Mouse (Mus musculus) MEL (cell line): ENCODE results near the gene Ston2. TPM values are rescaled to one million over a fixed set of nuclear protein-coding genes. Genes with fewer than 3 reads are reported as not detected.

Experiments used
- DNase-seq: peaks from one replicate; pipeline ENCODE4 v3.0.0; 2011; ENCODE audit warnings: low read depth, low spot score
- H3K27ac ChIP-seq: 2 replicates; pipeline ENCODE4 v1.5.1; 2012; ENCODE audit warnings: low read depth, mild to moderate bottlenecking, control low read depth, low read length, moderate library complexity; ENCODE audit not compliant: control insufficient read depth
- H3K27me3 ChIP-seq, 2 experiments: fragments of 150-350 bp in 1 of 2; sonication (generic) in 1 of 2; 2 replicates each; pipeline ENCODE4 v1.6.1; 2012; ENCODE audit warnings: low read length in 2 of 2, mild to moderate bottlenecking in 2 of 2, improper control_type of control experiment in 1 of 2, moderate library complexity in 1 of 2; ENCODE audit not compliant: insufficient read depth in 2 of 2, control insufficient read depth in 1 of 2
- H3K36me3 ChIP-seq, 2 experiments: 2 replicates each; pipeline ENCODE4 v1.6.1; 2012 to 2014; ENCODE audit warnings: low read length in 2 of 2, improper control_type of control experiment in 1 of 2, inconsistent platforms in 1 of 2, mild to moderate bottlenecking in 1 of 2; ENCODE audit not compliant: insufficient read depth in 2 of 2, control insufficient read depth in 1 of 2
- H3K4me1 ChIP-seq, 2 experiments: fragments of 150-350 bp in 1 of 2; sonication (generic) in 1 of 2; 2 replicates each; pipeline ENCODE4 v1.6.1; 2012; ENCODE audit warnings: low read length in 2 of 2, improper control_type of control experiment in 1 of 2, mild to moderate bottlenecking in 1 of 2; ENCODE audit not compliant: insufficient read depth in 2 of 2, control insufficient read depth in 1 of 2
- H3K4me3 ChIP-seq, 2 experiments: fragments of 150-350 bp in 1 of 2; sonication (generic) in 1 of 2; 2 replicates each; pipeline ENCODE4 v1.5.1; 2012; ENCODE audit warnings: low read depth in 2 of 2, low read length in 2 of 2, mild to moderate bottlenecking in 2 of 2, moderate library complexity in 2 of 2, control low read depth in 1 of 2, improper control_type of control experiment in 1 of 2; ENCODE audit not compliant: control insufficient read depth in 1 of 2, insufficient read depth in 1 of 2
- H3K79me2 ChIP-seq: 2 replicates; pipeline ENCODE4 v1.6.1; 2012; ENCODE audit warnings: mild to moderate bottlenecking, low read length, moderate library complexity; ENCODE audit not compliant: control insufficient read depth, poor library complexity, insufficient read depth
- H3K9ac ChIP-seq: 2 replicates; pipeline ENCODE4 v1.6.1; 2012; ENCODE audit warnings: low read depth, mild to moderate bottlenecking, control low read depth, low read length, moderate library complexity; ENCODE audit not compliant: control insufficient read depth, poor library complexity, severe bottlenecking
- H3K9me3 ChIP-seq: fragments of 150-350 bp; sonication (generic); replicated peaks from 2 replicates; pipeline ENCODE4 v1.6.1; 2012; ENCODE audit warnings: mild to moderate bottlenecking, low read length, improper control_type of control experiment, moderate library complexity; ENCODE audit not compliant: insufficient read depth
- BHLHE40 ChIP-seq: IDR thresholded peaks from 2 replicates; pipeline ENCODE4 v1.6.1; 2012; ENCODE audit warnings: low read depth, mild to moderate bottlenecking, inconsistent platforms, low read length, improper control_type of control experiment, borderline replicate concordance
- CHD1 ChIP-seq: IDR thresholded peaks from 2 replicates; pipeline ENCODE4 v1.6.1; 2012; ENCODE audit warnings: low read depth, mild to moderate bottlenecking, inconsistent platforms, low read length, improper control_type of control experiment
- CHD2 ChIP-seq: IDR thresholded peaks from 2 replicates; pipeline ENCODE4 v1.6.1; 2011; ENCODE audit warnings: low read length, improper control_type of control experiment
- CTCF ChIP-seq, 3 experiments: IDR thresholded peaks in 2 of 3; conservative IDR thresholded peaks in 1 of 3; 2 replicates each; pipeline ENCODE4 v1.5.1; 2011 to 2012; ENCODE audit warnings: low read length in 3 of 3, low read depth in 2 of 3, mild to moderate bottlenecking in 2 of 3, improper control_type of control experiment in 1 of 3, inconsistent platforms in 1 of 3, mixed read lengths in 1 of 3, moderate library complexity in 1 of 3; ENCODE audit not compliant: control insufficient read depth in 1 of 3, insufficient read depth in 1 of 3, poor library complexity in 1 of 3, severe bottlenecking in 1 of 3
- GABPA ChIP-seq: IDR thresholded peaks from 2 replicates; pipeline ENCODE4 v1.6.1; 2012; ENCODE audit warnings: low read depth, mild to moderate bottlenecking, inconsistent platforms, low read length, improper control_type of control experiment, moderate library complexity
- JUND ChIP-seq: IDR thresholded peaks from 2 replicates; pipeline ENCODE4 v1.6.1; 2011; ENCODE audit warnings: low read depth, mild to moderate bottlenecking, improper control_type of control experiment, low read length
- MAFK ChIP-seq: IDR thresholded peaks from 2 replicates; pipeline ENCODE4 v1.6.1; 2011; ENCODE audit warnings: low read depth, mild to moderate bottlenecking, low read length, improper control_type of control experiment, borderline replicate concordance
- MAX ChIP-seq: IDR thresholded peaks from 2 replicates; pipeline ENCODE4 v1.6.1; 2011; ENCODE audit warnings: low read length, improper control_type of control experiment
- MAZ ChIP-seq: IDR thresholded peaks from 2 replicates; pipeline ENCODE4 v1.6.1; 2012; ENCODE audit warnings: low read depth, mild to moderate bottlenecking, inconsistent platforms, low read length, improper control_type of control experiment
- MXI1 ChIP-seq: IDR thresholded peaks from 2 replicates; pipeline ENCODE4 v1.6.1; 2011; ENCODE audit warnings: mild to moderate bottlenecking, low read depth, low read length, improper control_type of control experiment
- NELFE ChIP-seq: IDR thresholded peaks from 2 replicates; pipeline ENCODE4 v1.6.1; 2011; ENCODE audit warnings: low read depth, low read length, improper control_type of control experiment
- NRF1 ChIP-seq: IDR thresholded peaks from 2 replicates; pipeline ENCODE4 v1.6.1; 2014; ENCODE audit warnings: low read depth, mild to moderate bottlenecking, inconsistent platforms, low read length, improper control_type of control experiment, moderate library complexity; ENCODE audit not compliant: poor library complexity, insufficient read depth, severe bottlenecking
- POLR2A ChIP-seq, 2 experiments: IDR thresholded peaks; 2 replicates each; pipeline ENCODE4 v1.6.1; 2011 to 2012; ENCODE audit warnings: low read length in 2 of 2, mild to moderate bottlenecking in 2 of 2, control low read depth in 1 of 2, improper control_type of control experiment in 1 of 2, low read depth in 1 of 2, moderate library complexity in 1 of 2; ENCODE audit not compliant: control insufficient read depth in 1 of 2, insufficient read depth in 1 of 2, poor library complexity in 1 of 2
- POLR2AphosphoS2 ChIP-seq: IDR thresholded peaks from 2 replicates; pipeline ENCODE4 v1.6.1; 2011; ENCODE audit warnings: low read length, improper control_type of control experiment
- RCOR1 ChIP-seq: IDR thresholded peaks from 2 replicates; pipeline ENCODE4 v1.6.1; 2012; ENCODE audit warnings: low read depth, mild to moderate bottlenecking, inconsistent platforms, low read length, improper control_type of control experiment
- SIN3A ChIP-seq: IDR thresholded peaks from 2 replicates; pipeline ENCODE4 v1.6.1; 2012; ENCODE audit warnings: low read length, improper control_type of control experiment, inconsistent platforms
- SMC3 ChIP-seq: IDR thresholded peaks from 2 replicates; pipeline ENCODE4 v1.6.1; 2011; ENCODE audit warnings: low read depth, low read length, improper control_type of control experiment
- TBP ChIP-seq: IDR thresholded peaks from 2 replicates; pipeline ENCODE4 v1.8.0; 2011; ENCODE audit warnings: low read depth, low read length, improper control_type of control experiment
- UBTF ChIP-seq: IDR thresholded peaks from 2 replicates; pipeline ENCODE4 v1.6.1; 2012; ENCODE audit warnings: low read depth, mild to moderate bottlenecking, inconsistent platforms, low read length, improper control_type of control experiment, moderate library complexity, borderline replicate concordance; ENCODE audit not compliant: insufficient read depth
- USF1 ChIP-seq: IDR thresholded peaks from 2 replicates; pipeline ENCODE4 v1.6.1; 2014; ENCODE audit warnings: low read depth, mild to moderate bottlenecking, inconsistent platforms, low read length, improper control_type of control experiment, moderate library complexity
- USF2 ChIP-seq, 2 experiments: IDR thresholded peaks; 2 replicates each; pipeline ENCODE4 v1.6.1; 2011 to 2012; ENCODE audit warnings: improper control_type of control experiment in 2 of 2, low read length in 2 of 2, borderline replicate concordance in 1 of 2, inconsistent platforms in 1 of 2, low read depth in 1 of 2, mild to moderate bottlenecking in 1 of 2; ENCODE audit not compliant: insufficient read depth in 1 of 2
- ZC3H11A ChIP-seq: IDR thresholded peaks from 2 replicates; pipeline ENCODE4 v1.6.1; 2012; ENCODE audit warnings: low read depth, mild to moderate bottlenecking, inconsistent platforms, low read length, improper control_type of control experiment
- ZKSCAN1 ChIP-seq: IDR thresholded peaks from 2 replicates; pipeline ENCODE4 v1.6.1; 2012; ENCODE audit warnings: low read depth, mild to moderate bottlenecking, inconsistent platforms, low read length, improper control_type of control experiment, moderate library complexity
- ZMIZ1 ChIP-seq: IDR thresholded peaks from 2 replicates; pipeline ENCODE4 v1.6.1; 2012; ENCODE audit warnings: low read depth, mild to moderate bottlenecking, inconsistent platforms, low read length, improper control_type of control experiment, moderate library complexity
- polyA plus RNA-seq, 2 experiments: library from polyadenylated mRNA; stranded (reverse) in 1 of 2; unstranded in 1 of 2; fragments of >175 nt in 1 of 2; fragments of >200 nt in 1 of 2; gene quantifications; 2 replicates each; pipeline versions ENCODE4 v1.2.1 to v1.2.4; 2012; ENCODE audit warnings: low replicate concordance in 2 of 2, low read depth in 1 of 2; ENCODE audit not compliant: insufficient read length in 2 of 2, insufficient read depth in 1 of 2, missing spikeins in 1 of 2
- total RNA-seq: library from RNA; depleted of rRNA; stranded (reverse); fragments of 300-350 nt; gene quantifications from 2 replicates; pipeline ENCODE4 v1.2.3, GENCODE M21; 2012

Gene Ston2
- total and polyA plus RNA-seq, 3 experiments: not detected

DNA sequence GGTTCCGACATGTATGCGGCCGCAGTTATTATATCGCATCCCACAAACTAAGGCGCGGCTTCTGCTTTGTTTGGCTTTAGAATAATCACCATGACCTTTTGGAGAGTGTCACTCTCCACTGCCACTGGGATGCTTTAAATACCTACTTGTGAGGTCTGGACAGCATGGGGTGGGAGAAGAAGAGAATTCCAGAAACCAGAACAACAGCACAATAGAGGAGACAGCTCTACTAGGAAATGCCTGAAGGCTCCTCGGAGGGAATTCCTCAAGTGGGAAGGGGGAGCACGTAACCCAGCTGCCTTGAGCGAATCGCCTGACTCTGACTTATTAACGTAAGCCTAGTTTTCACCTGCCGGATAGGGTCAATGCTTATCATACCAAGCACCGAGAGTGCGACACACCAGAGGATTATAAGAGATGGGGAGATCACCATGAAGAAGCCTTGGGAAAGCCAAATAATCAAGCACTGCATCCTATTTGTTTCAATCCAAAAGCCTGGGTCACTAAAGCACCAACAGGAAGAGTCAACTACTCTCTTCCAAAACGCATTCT is 104.6 kb downstream of the Ston2 start:
- H3K36me3 ChIP-seq: no peaks in the 10 kb centered on the region
- H3K79me2 ChIP-seq: no peaks in the 10 kb centered on the region
- no peak overlapping the region for H3K9ac ChIP-seq
- TF ChIP-seq MAZ (no peak), BHLHE40 (no peak), CHD2 (no peak), ZKSCAN1 (no peak), MAFK (no peak), ZC3H11A (no peak), CTCF (IDR thresholded peaks at IDR 0.05 in 2 of 3, conservative IDR thresholded peaks at IDR 0.05 in 1 of 3; ENCODE audit: control insufficient read depth in 1 of 3, insufficient read depth in 1 of 3, low read depth in 2 of 3, low read length in 3 of 3, poor library complexity in 1 of 3, severe bottlenecking in 1 of 3) (no peak)
- no peaks in the 10 kb centered on the region for H3K4me1 ChIP-seq
- no peak overlapping the region for H3K4me3 ChIP-seq
- no peak for DNase-seq
- H3K27me3 ChIP-seq: no peaks in the 10 kb centered on the region
- no peak overlapping the region for H3K27ac ChIP-seq
- no peaks in the 10 kb centered on the region for H3K9me3 ChIP-seq

GRCm38 (mm10) chr12:91683096-91683495 is 105.1 kb downstream of the Ston2 start:
- TF ChIP-seq RCOR1 (no peak), ZMIZ1 (no peak), SIN3A (no peak), NRF1 (no peak), ZKSCAN1 (no peak), MAX (no peak), USF2 (IDR thresholded peaks at IDR 0.05; ENCODE audit: borderline replicate concordance in 1 of 2, insufficient read depth in 1 of 2, low read depth in 1 of 2, low read length in 2 of 2) (no peak), GABPA (no peak), POLR2A (IDR thresholded peaks at IDR 0.05; ENCODE audit: control insufficient read depth in 1 of 2, insufficient read depth in 1 of 2, low read depth in 1 of 2, low read length in 2 of 2, poor library complexity in 1 of 2) (no peak), USF1 (no peak), CHD2 (no peak), TBP (no peak), CHD1 (no peak), MXI1 (no peak), SMC3 (no peak), POLR2AphosphoS2 (no peak), JUND (no peak), UBTF (no peak), NELFE (no peak)
- Histone ChIP-seq H3K27me3 (no peaks in the 10 kb centered on the region), H3K4me1 (no peaks in the 10 kb centered on the region), H3K9ac (no peak overlapping the region), H3K9me3 (no peaks in the 10 kb centered on the region), H3K79me2 (no peaks in the 10 kb centered on the region), H3K4me3 (no peak overlapping the region), H3K36me3 (no peaks in the 10 kb centered on the region), H3K27ac (no peak overlapping the region)
- no peak for DNase-seq
